Mouse (Mus musculus) olfactory bulb, adult 2 months (tissue): ENCODE results near the gene Fap.

ENCODE experiments used
- CTCF ChIP-seq: fragments of 200-500 bp; IDR thresholded peaks from 2 replicates; pipeline ENCODE4 v1.5.1; 2012; ENCODE audit warnings: low read depth, mild to moderate bottlenecking, low read length, moderate library complexity; ENCODE audit not compliant: insufficient read depth
- POLR2A ChIP-seq: fragments of 200-500 bp; IDR thresholded peaks from 2 replicates; pipeline ENCODE4 v1.6.1; 2012; ENCODE audit warnings: mild to moderate bottlenecking, low read depth, low read length, moderate library complexity; ENCODE audit not compliant: insufficient read depth

DNA sequence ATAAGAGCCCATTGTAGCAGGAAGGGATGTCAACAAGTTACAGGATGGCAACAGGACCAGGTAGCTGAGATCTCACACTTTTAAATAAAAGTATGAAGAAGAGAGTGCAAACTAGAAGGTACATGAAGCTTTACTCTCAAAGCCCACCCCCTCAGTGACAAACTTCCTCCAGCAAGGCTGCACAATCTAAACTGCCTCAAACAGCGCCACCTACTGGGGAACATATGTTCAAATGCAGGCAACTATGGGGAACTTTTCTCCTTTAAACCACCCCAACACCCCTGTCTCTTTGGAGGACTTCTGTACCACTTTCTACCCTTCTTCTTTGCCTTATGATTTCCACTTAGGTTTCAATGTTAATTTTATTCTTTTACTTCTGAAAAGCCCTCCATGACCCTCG, 16.5 kb downstream of the Fap start:
- no peak for TF ChIP-seq POLR2A
- no peak for TF ChIP-seq CTCF
